Mouse (Mus musculus): ENCODE measurements around the gene Smg9.
A peak's percentile ranks its signal among the peaks of the same experiment; 100 is the strongest.
"Not testable (repeated sequence)": the region's sequence is repeated elsewhere in the genome, so short reads cannot be mapped to it uniquely, and the experiment has no call there.

Gene Smg9

DNA sequence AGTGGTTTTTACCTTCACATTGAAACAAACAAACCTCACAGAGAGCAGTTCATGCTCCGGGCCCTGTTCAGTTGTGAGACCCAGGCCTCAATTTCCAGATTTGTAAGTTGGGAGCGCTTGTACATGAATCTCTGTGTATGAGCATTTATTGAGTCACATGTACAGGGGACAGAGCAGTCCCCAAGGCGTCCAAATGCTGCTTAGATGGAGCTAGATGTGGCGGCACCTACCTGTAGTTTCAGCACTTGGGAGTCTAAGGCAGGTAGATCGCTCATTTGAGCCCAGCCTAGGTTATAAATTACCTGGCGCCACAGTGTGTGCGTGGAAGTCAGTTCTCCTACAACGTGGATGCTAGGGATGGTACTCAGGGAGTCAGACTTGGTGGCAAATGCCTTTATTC lies 23.0 kb upstream of the Smg9 start:
- no peak for DNase-seq (ENCODE audit: inconsistent age in 2 of 2, low spot score in 1 of 2)

DNA sequence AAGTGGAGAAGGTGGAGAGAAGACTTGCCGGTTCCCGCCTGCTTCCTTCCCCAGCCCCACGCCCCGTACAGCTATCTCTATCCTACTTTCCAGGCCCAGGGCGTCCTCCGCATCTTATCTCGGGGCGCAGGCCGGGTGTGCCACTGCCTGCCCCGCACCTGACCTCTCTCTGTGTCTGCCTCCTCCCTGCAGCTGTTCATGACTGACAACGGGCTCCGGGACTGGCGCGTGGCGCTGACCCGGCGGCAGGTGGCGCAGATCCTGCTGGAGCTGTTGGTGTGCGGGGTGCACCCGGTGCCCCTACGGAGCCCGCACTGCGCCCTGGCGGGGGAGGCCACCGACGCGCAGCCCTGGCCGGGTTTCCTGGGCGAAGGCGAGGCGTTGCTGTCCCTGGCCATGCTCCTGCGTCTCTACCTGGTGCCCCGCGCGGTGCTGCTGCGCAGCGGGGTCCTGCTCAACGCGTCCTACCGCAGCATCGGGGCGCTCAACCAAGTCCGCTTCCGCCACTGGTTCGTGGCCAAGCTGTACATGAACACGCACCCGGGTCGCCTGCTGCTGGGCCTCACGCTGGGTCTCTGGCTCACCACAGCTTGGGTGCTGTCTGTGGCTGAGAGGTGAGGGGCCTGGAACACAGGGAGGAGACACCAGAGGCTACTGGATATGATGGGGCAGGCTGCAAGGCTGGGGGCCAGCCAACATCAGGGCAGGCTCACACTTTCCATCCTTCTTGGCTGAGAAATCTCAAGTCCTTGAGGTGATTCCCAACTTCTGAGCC lies 22.1 kb upstream of the Smg9 start:
- peak; percentile 57 to 76 for DNase-seq (ENCODE audit: inconsistent age in 2 of 2, low spot score in 1 of 2)

DNA sequence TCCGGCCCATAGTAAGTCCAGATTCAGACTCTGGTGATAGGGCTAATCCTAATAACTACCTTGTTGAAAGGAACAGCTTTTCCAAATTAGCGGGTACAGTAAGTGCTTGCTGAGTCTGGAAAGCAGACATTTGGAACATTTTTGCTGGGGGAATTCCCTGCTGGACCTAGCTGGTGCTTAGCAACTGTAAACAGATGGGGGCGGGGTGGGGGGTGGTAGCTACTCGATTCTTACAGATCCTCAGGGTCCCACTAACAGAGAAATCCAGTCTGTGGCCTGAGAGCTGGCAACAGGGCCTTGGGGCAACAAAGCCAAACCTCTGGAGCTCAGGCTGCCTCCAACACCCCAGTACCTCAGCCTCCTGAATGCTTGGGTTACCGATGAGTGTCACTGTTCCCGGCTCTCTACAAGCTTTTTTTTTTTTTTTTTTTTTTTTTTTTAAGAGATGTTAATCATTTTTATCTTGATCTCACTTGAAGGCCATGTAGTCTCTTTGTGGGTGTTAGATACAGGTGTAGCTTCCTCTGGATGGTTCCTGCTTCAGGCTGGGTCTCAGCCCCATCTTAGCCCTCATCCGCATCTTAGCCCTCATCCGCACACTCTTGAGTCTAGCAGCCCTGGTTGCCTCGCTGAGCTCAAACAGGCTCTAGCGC lies 21.2 kb upstream of the Smg9 start:
- DNase-seq (ENCODE audit: inconsistent age in 2 of 2, low spot score in 1 of 2), result no peak

DNA sequence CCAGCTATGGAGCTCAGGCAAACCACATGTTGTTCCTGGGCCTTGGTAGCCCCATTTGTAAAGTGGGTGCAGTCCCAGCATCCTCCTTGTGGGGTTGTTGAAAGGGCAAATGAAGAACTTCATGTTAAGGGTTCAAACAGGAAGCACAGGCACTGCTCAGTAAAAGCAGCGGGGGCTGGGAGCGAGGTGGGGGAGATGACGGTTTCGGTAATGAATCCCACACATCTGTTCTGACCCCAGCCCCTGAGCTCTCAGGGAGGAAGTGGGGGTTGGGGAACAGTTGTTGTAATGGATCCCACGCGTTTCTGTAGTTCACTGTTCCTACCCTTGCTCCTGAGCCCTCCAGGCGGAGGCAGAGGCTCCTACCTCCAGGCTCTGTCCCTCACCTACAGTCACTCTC lies 19.5 kb upstream of the Smg9 start:
- DNase-seq (ENCODE audit: inconsistent age in 2 of 2, low spot score in 1 of 2), result peak in 1 of 2 experiments; percentile 18

DNA sequence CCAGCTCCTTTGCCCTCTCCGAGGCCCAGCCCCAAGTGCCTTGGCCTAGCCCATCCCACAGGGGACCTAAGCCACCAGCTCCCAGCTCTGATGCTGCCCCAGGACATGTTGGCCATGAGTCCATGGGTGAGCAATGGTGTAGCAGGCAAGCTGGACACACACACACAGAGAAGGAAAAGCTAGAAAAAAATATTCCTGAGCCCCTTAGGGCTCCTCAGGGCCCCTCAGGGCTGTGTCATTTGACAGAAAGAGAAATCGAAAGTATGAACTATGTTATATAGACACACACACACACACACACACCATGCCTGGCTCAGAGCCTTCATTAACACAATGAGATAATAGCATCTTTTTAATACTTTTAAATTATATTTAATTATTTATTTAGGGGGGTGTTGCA lies 19.0 kb upstream of the Smg9 start:
- DNase-seq (ENCODE audit: inconsistent age in 2 of 2, low spot score in 1 of 2), result no peak

DNA sequence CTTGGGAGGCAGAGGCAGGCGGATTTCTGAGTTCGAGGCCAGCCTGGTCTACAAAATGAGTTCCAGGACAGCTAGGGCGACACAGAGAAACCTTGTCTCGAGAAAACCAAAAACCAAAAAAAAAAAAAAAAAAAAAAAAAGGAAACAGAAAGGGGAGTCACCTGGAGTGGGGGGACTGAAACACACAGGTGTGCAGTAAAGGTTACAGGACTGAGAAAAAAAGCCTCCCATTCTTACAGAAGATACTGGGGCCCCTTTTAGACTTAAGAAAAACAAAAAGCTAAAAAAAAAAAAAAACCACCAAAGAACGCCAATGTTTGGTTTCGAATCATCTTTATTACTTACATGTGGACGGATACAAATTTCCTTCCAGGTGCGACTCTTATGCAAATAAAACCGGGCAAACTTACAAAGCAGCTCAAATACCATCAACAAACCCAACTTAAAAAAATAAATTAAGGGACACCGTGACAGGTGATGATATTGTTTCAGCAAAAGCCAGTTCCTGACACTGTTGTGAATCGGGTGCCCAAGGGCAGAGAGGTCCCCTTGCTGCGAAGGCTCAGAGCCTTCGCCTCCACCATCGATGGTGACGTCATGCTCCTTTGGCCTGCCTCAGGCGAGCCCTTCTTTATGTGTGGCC lies 16.6 kb upstream of the Smg9 start:
- DNase-seq (ENCODE audit: inconsistent age in 2 of 2, low spot score in 1 of 2), result peak in 1 of 2 experiments; percentile 17

DNA sequence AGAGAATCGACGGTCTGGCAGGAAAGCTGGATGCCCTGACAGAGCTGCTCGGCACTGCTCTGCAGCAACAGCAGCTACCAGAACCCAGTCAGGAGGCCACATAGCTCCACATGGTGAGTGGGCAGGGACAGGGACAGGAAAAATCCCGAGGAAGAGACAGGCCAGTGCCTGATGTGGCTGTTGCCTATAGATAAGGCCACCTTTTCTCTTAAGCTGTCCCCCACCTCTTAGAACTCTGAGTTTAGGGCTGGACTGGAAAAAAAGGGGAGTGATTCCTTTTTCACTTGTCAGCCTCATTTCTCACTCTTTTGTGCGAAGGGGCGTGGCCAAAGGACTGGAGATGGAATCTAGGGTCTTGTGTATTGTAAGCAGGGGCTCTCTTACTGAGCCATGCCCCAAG lies 15.3 kb upstream of the Smg9 start:
- no peak for DNase-seq (ENCODE audit: inconsistent age in 2 of 2, low spot score in 1 of 2)

DNA sequence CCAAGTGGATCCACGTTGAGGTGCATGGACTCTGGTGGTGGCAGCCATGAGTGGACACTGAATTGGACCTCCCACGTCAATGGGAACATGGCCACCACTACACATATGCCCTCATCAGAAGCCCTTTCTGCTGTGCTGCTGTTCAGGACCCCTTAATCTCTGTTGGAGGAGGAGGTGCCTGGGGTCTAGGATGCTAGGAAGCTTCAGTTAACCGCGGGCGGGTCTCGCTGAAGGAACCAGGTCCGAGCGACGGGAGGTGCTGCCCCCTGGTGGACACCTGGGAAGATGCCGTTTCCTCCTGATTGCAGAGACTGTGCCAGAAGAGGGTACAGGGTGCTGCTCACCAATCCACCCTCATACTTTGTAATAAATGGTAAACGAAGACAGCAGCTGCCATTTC lies 14.6 kb upstream of the Smg9 start:
- peak; percentile 75 to 89 for DNase-seq (ENCODE audit: inconsistent age in 2 of 2, low spot score in 1 of 2)

DNA sequence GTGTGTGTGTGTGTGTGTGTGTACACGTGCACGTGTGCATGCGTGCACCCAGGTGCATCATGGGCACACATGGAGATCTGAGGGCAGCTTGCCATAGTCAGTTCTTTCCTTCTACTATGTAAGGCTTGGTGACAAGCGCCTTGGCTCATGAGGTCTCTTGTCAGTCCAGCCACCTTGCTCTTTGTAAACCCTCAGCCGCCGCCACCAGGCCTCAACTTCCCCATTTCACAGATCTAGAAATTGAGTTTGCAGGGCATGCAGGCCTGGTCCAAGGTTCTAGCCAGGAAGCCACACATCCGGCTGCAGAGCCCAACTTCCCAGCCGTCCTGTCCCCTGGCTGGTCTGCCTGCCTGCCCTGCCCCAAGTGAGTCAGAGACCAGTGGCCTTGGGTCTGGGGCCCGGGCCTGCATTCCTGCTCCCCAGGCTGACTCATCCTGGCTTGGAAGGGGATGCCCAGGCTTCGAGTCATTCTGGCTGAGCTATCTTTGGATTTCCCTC lies 12.3 kb upstream of the Smg9 start:
- peak; percentile 95 to 96 for DNase-seq (ENCODE audit: inconsistent age in 2 of 2, low spot score in 1 of 2)

DNA sequence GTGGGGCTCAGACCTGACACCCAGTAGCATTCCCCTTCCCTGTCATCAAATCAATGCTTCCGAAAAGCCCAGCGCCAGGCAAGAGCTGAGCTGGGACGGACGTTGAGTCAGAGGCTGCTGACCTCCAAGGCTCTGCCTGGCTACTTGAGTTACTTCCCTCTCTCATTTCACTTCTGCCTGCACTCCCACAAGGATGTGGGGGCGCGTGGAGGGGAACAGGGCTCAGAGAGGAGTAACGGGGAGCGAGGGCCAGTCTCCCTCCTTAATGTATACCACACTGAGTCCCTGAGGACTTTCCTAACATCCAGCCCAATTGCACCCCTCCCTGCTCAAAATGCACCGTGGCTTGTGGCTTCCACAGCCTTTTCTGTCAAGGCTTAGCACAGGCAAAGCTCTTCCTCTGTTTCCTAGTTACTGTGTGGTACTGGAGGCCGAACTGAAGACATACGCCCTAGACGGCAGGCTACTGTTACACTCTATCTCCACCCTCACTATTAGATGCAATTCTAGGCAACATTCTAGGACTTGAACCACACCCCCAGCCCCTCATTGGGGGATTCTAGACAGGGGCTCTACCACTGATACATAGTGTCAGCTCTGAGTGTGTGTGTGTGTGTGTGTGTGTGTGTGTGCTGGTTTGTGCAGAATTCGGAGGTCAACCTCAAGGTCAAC lies 9.8 kb upstream of the Smg9 start:
- DNase-seq (ENCODE audit: inconsistent age in 2 of 2, low spot score in 1 of 2), result peak in 1 of 2 experiments; percentile 75

DNA sequence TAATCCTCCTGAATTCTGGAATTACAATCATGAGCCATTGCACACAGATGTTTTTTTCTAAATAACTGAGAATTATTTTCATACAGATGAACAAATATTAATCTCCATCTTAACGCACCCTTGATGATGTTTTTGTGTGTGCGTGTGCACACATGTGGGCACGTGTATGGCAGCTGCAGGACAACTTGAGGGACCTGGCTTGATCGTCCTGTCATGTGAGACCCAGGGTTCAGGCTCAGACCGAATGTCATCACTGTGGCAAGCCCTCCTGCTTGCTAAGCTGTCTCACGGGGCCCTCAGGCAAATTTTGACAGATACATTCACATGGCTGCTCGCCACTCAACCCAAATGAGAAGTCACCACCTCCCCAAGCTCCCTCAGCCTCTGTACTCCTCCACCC lies 8.9 kb upstream of the Smg9 start:
- DNase-seq (ENCODE audit: inconsistent age in 2 of 2, low spot score in 1 of 2), result peak in 1 of 2 experiments; percentile 36

DNA sequence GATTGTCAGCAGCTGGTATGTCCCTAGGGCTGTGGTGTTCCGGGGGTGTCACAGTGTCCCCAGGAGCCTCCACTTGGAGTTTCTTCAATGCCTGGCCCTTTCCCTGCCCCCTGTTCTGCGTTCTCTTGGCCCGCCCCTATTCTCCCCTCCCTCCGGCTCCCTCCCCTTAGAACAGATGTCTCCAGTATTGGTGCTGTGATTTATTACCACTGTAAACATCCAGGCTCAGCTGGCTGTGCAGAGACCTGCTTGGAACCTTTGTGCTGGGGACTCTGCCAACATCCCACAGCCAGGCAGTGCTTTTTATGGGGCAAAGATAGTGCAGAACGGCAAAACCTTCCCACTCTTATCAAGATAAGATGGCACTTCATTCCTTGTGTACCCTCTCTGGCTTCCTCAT lies 8.3 kb upstream of the Smg9 start:
- DNase-seq (ENCODE audit: inconsistent age in 2 of 2, low spot score in 1 of 2), result peak; percentile 64 to 69

DNA sequence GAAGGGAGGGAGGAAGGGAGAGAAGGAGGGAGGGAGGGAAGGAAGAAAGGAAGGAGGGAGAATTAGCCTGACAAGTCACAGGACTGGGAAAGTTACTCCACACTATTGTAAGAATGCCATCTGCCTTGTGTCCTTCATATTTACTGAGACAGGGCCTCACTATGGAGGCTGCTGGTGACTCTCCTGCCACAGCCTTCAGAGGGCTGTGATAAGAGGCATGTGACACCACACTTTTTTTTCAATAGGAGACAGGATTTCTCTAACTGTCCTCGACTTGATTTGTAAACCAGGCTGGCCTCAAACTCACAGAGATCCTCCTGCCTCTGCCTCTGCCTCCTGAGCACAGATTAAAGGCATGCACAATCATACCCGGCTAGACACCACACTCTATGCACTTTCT lies 7.7 kb upstream of the Smg9 start:
- DNase-seq (ENCODE audit: inconsistent age in 2 of 2, low spot score in 1 of 2), result peak in 1 of 2 experiments; percentile 23

DNA sequence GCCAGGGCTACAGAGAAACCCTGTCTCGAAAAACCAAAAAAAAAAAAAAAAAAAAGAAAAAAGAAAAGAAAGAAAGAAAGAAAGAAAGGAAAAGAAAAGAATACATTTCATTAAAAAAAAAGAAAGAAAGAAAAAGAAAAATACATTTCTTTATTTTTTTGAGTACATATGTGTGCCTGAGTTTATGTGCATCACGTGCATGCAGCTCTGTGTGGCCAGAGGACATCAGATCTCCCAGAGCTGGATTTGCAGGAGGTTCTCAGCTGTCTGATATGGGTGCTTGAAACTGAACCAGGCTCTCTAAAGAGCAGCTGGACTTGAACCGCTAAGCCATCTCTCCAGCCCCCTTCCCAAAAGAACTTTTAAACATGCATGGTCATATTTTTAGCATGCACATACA lies 5.4 kb upstream of the Smg9 start:
- no peak for DNase-seq (ENCODE audit: inconsistent age in 2 of 2, low spot score in 1 of 2)

DNA sequence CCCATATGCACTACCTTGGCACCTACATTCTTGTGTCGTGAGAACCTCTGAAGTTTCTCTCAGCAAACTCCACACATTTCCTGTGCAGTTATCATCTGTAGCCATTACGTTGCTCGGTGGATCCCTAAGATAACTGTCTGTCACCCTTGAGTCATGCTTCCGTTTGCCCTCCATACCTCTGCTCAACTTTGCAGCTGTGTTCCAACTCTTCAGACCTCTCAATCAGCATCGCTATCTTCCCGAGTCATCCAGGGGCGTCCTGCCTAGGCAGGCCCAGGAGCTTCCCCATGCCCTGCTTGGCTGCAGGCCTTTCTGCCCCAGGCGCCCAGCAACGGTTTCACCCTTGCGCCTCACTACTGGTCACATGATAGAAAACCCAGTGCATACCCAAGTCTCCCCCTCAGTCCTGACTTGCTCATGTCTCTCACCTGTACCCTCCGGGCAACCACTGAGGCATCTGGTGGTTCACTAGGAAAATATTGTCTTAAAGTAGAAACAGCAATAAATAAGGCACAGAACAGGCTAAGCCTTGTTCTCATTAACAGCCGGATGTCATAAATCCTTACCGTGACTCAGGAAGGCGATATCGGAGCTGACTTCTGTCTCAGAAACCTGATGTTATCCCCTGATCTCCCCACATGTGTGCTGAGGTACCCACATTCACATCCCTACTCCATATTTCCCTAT lies 4.8 kb upstream of the Smg9 start:
- DNase-seq (ENCODE audit: inconsistent age in 2 of 2, low spot score in 1 of 2), result no peak

DNA sequence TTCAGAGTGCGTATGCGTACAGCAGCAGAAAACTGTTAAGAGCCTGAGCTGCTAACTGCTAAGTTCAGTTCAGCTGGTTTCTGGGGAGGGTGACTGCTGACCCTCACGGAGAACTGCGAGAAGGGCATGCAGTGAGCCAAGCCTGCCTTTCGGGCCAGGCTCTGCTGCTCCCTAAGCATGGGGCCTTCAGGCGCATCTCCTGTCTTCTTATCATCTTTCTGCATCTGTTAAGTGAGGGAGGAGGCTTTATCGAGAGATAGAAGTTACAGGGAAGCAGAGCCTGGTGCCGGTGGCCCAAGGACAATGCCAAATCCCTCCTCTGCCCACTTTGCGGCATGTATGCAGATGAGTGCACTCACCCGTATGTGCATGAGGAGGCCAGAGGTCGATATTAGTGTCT lies 2.6 kb upstream of the Smg9 start:
- no peak for DNase-seq (ENCODE audit: inconsistent age in 2 of 2, low spot score in 1 of 2)

DNA sequence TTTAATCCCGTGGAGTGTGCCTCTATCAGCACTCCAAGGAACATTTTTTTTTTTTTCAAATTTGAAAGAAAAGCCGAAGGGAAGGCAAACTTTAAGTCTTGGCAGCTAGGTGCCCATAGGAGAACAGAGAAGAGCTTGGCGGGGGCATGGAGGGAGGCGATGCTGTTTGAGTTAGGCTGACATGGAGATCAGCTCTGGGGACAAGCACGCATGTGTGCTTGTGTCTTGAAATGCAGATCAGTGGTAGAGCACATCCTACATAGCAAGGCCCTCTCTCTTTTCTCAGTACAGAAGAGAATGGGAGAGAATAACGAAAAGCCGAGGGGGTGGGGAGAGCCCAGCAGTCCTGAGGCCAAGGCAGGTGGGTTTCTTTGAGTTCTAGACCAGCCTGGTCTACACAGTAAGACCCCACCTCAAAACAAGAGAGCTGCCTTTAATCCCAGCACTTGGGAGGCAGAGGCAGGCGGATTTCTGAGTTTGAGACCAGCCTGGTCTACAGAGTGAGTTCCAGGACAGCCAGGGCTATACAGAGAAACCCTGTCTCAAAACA lies 980 bp upstream of the Smg9 start:
- no peak for DNase-seq (ENCODE audit: inconsistent age in 2 of 2, low spot score in 1 of 2)

DNA sequence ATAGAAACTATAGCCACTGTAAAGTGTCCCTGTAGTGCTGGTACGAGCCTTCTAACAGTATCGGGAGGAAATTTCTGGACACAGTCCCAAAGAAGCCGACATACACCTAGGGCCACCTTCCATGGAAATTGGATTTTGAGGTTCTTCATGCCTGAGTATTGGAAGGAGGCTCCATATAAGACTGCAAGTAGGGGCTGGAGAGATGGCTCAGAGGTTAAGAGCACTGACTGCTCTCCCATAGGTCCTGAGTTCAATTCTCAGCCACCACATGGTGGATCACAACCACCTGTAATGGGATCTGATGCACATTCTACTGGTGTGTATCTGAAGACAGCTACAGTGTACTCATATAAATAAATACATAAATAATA lies 648 bp downstream of the Smg9 start:
- DNase-seq (ENCODE audit: inconsistent age in 2 of 2, low spot score in 1 of 2), result no peak

DNA sequence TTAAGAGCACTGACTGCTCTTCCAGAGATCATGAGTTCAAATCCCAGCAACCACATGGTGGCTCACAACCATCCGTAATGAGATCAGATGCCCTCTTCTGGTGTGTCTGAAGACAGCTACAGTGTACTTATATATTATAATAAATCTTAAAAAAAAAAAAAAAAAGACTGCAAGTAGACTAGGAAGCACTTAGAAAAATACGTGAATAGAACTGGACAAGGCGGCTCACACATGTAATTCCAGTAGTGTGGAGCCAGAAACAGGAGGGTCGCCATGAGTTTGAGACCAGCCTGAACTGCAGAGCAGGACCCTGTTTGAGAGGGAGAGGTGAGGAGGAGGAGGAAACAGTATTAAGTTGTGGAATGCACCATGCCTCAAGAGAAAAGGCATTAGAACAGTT lies 1.1 kb downstream of the Smg9 start:
- DNase-seq (ENCODE audit: inconsistent age in 2 of 2, low spot score in 1 of 2), result not testable (repeated sequence)

DNA sequence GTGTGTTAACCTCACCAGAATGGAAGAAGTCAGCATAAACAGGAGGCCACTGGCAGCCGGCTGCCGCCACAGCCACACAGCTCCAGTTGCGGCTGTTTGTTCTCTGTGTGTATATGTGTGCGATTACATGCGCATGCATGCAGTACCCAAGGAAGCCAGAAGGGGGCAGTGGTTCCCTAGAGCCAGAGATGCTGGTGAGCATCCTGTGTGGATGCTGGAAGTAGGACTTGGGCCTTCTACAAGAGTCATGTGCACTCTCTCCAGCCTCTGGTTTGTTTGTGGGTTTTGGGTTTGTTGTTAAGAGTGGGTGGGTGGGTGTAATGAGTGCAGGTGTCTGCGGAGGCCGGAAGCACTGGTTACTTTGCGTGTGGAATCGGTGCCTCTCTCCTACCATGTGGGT lies 3.4 kb downstream of the Smg9 start:
- DNase-seq (ENCODE audit: inconsistent age in 2 of 2, low spot score in 1 of 2), result no peak

DNA sequence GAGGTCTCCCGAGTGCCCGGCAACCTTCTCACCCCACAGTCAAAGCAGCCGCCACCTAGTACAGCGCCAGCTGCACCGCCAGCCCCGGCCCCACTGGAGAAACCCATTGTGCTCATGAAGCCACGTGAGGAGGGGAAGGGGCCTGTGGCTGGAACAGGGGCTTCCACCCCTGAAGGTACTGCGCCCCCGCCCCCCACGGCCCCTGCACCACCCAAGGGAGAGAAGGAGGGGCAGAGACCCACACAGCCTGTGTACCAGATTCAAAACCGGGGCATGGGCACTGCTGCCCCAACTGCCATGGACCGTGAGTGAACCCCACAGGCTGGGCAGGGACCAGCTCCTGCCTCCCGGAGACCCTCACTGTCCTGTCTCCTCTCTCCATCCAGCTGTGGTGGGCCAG lies 6.2 kb downstream of the Smg9 start:
- no peak for DNase-seq (ENCODE audit: inconsistent age in 2 of 2, low spot score in 1 of 2)
